23 mouse cellular contexts compared by ENCODE assay signal in the genomic region with DNA sequence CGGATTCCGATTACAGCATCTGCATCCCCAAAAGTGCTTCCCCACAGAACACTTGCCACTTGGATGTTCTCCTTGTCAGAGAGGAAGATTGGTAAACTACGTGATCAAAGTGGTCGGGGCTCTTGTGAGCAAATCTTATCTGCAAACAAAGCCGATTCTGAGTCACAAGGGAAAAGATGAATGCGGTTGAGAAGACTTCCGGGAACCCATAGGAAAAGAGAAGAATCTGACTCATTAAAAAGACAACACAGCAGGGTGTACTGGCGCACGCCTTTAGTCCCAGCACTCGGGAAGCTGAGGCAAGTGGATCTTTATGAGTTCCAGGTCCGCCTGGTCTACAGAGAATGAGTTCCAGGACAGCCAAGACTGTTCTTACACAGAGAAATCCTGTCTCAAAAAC. TPM values are rescaled to one million over a fixed set of nuclear protein-coding genes. Genes with fewer than 3 reads are reported as not detected.
"Had no signal": no experiment of that assay in that cellular context is flagged by ENCODE, and none has a peak within 500 bp of the region (broad histone marks: within the 10 kb centered on the region; RNA-seq: fewer than 3 reads in every experiment).

No protein-coding gene starts in this region.

- H3K27ac ChIP-seq: midbrain, embryonic 10.5 days; midbrain, embryonic 13.5 days; neural tube, embryonic 13.5 days; neural tube, embryonic 15.5 days had no signal

- H3K36me3 ChIP-seq: midbrain, embryonic 10.5 days; midbrain, embryonic 13.5 days; neural tube, embryonic 13.5 days; neural tube, embryonic 15.5 days had no signal

- H3K4me3 ChIP-seq: midbrain, embryonic 10.5 days; midbrain, embryonic 13.5 days; myocyte; neural tube, embryonic 13.5 days; neural tube, embryonic 15.5 days had no signal

- H3K9me3 ChIP-seq: midbrain, embryonic 10.5 days; midbrain, embryonic 13.5 days; neural tube, embryonic 13.5 days; neural tube, embryonic 15.5 days had no signal

- H3K27me3 ChIP-seq: midbrain, embryonic 13.5 days; neural tube, embryonic 13.5 days; neural tube, embryonic 15.5 days had no signal

- H3K4me1 ChIP-seq: midbrain, embryonic 10.5 days; midbrain, embryonic 13.5 days; neural tube, embryonic 13.5 days; neural tube, embryonic 15.5 days had no signal

- DNase-seq: lung, adult 18-20 months; lung, embryonic 14.5 days; lung, postnatal 10 days; lung, postnatal 4 days; retina, postnatal 1 day; right cerebral cortex, adult 18-20 months; right cerebral cortex, postnatal 25 days; right cerebral cortex, postnatal 4 days; spleen, adult 18-20 months; thymus, adult 18-20 months; thymus, postnatal 14 days; thymus, postnatal 36 days had no signal

RNA-seq across cellular contexts. Expression of a gene that starts 40.4 kb away (rescaled TPM):
- total RNA-seq: megakaryocyte, adult 5-6 weeks; megakaryocyte-erythroid progenitor cell, adult 5-6 weeks had no signal
- polyA plus RNA-seq: midbrain, embryonic 10.5 days; midbrain, embryonic 13.5 days; midbrain, embryonic 16.5 days; myocyte; neural tube, embryonic 11.5 days; neural tube, embryonic 13.5 days; neural tube, embryonic 15.5 days; small intestine, adult 2 months; thymus, postnatal 0 days had no signal

RNA-seq across cellular contexts. Expression of a gene that starts 51.7 kb away (rescaled TPM):
- total RNA-seq: megakaryocyte-erythroid progenitor cell, adult 5-6 weeks had no signal
